Mouse (Mus musculus) stomach, embryonic 14.5 days (tissue): Measurements from ENCODE around the gene Knstrn. TPM values are rescaled to one million over a fixed set of nuclear protein-coding genes. Genes with fewer than 3 reads are reported as not detected.

Source experiments
- ATAC-seq: fragments of 200-750 bp; cut with Nextera tagmentation; 2 replicates; pipeline ENCODE4 v1.8.0; 2017; ENCODE audit warnings: low read depth, moderate TSS enrichment; ENCODE audit not compliant: insufficient number of reproducible peaks, insufficient read depth, low FRiP score
- H3K27ac ChIP-seq: fragments of 300-500 bp; sonication (generic); 2 replicates; pipeline ENCODE4 v1.5.1; 2014; ENCODE audit warnings: mild to moderate bottlenecking, low read length, moderate library complexity, mixed read lengths
- H3K27me3 ChIP-seq: fragments of 300-500 bp; sonication (generic); 2 replicates; pipeline ENCODE4 v1.6.1; 2014; ENCODE audit warnings: low read length, control low read depth, mixed read lengths; ENCODE audit not compliant: control insufficient read depth, insufficient read depth
- H3K36me3 ChIP-seq: fragments of 300-500 bp; sonication (generic); 2 replicates; pipeline ENCODE4 v1.6.1; 2014; ENCODE audit warnings: mild to moderate bottlenecking, control low read depth, low read length, moderate library complexity, mixed read lengths; ENCODE audit not compliant: control insufficient read depth, insufficient read depth
- H3K4me1 ChIP-seq: fragments of 300-500 bp; sonication (generic); 2 replicates; pipeline ENCODE4 v1.6.1; 2014; ENCODE audit warnings: low read length, control low read depth, mixed read lengths; ENCODE audit not compliant: control insufficient read depth, insufficient read depth
- H3K4me2 ChIP-seq: fragments of 300-500 bp; sonication (generic); replicated peaks from 2 replicates; pipeline ENCODE4 v1.6.1; 2014; ENCODE audit warnings: low read depth, low read length, control low read depth
- H3K4me3 ChIP-seq: fragments of 300-500 bp; sonication (generic); 2 replicates; pipeline ENCODE4 v1.5.1; 2014; ENCODE audit warnings: low read depth, low read length, control low read depth
- H3K9ac ChIP-seq: fragments of 300-500 bp; sonication (generic); replicated peaks from 2 replicates; pipeline ENCODE4 v1.6.1; 2014; ENCODE audit warnings: low read depth, mild to moderate bottlenecking, control low read depth, low read length, moderate library complexity, mixed read lengths
- H3K9me3 ChIP-seq: fragments of 300-500 bp; sonication (generic); 2 replicates; pipeline ENCODE4 v1.6.1; 2016; ENCODE audit warnings: low read depth, low read length, control low read depth; ENCODE audit not compliant: control insufficient read depth
- WGBS: fragments of 180-500 bp; shearing (Covaris S2); extraction: QIAGEN DNeasy Blood & Tissue Kit; methylation state at CpG from one replicate; pipeline ENCODE4 v1.1.7; 2014; 5-methylcytosine and 5-hydroxymethylcytosine counted together
- polyA plus RNA-seq: library from polyadenylated mRNA; unstranded; fragments of >200 nt; fragmentation: Nextera tagmentation; extraction: Ambion mirVana; gene quantifications from 2 replicates; pipeline ENCODE4 v1.2.1, GENCODE M21; 2014

Gene Knstrn
- polyA plus RNA-seq, 1 experiment from 2014 or later: 105 TPM

DNA sequence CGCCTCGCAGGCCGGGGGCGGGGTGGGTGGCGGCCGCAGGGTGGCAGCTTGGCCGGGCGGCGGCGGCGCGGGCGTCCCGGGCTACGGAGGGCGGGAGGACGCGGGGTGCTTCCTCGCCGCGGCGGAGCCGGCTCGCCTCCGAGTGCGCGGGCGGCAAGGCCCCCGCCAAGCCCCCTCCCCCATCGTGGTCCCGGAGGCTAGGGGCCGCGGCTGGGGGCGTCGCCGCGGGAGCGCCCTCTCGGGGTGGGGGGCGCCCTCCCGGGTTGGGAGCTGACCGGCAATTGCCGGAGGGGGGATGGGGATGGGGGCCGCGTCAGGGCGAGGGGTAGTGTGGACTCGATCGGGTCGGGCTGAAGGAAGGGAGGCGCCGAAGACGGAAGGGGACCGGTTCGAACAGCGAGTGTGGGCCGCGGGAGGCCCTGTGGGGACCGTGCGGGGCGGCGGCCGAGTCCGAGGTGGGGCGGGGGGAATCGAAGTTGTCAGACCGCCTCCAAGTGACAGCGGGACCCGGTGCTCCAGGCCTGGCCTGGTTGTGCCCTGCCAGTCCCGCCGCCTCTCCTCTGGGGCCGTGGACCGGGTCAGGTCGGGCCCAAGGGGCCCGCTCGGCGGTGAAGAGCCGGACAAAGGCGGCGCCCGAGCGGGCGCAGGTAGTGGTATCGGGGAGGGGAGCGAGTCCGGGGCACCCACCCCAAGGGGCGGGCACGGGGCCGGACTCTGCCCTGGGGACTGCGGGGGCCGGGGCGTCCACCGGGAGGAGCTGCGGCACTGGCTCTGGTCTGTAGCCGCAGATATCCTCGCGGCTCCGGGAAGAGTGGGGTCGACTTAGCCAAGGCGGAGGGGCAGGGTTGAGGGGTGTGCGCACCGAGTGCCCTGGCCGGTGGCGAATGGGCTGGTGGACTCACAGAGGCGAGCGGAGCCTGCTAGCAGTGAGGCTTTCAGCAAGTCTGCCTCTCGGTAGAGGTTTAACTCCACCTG, 88.5 kb downstream of the Knstrn start:
- no peaks in the 10 kb centered on the region for H3K9me3 ChIP-seq
- H3K4me2 ChIP-seq: peak overlapping the region; percentile 98
- H3K4me1 ChIP-seq: peaks cover 20% of the 10 kb centered on the region; the same call in 1 of the 2 replicates
- ATAC-seq: peak; percentile 30; the same call in 1 of the 2 replicates
- H3K27ac ChIP-seq: peak overlapping the region; percentile 63; the same call in 1 of the 2 replicates
- under 1% methylated on average over 78 of the region's 106 CpGs for WGBS
- H3K9ac ChIP-seq: peak overlapping the region; percentile 77
- peak overlapping the region; percentile 91 for H3K4me3 ChIP-seq
- no peaks in the 10 kb centered on the region for H3K36me3 ChIP-seq
- peaks cover 28% of the 10 kb centered on the region; the same call in 1 of the 2 replicates for H3K27me3 ChIP-seq

DNA sequence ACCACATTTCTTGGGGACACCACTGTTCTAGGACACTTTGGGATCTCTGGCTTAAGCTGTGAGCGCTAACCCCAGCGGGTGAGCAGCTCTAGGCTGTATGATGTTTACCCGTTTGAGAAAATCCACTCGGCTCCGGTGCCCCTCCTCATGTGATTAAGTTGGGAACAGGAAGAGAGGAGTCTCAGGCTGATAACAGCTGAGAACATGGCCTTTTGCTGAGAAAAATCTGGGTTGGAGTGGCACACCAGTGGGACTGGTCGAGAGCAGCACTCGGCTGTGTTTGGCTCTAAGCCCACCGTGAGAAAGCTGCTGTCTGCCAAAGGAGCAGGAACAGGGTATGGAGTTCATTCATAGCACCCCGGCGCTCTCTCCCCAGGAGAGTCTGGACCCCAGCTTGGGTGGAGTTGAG, 89.5 kb downstream of the Knstrn start:
- WGBS: 14% methylated on average over 10 of the region's 10 CpGs
- Histone ChIP-seq H3K9me3 (no peaks in the 10 kb centered on the region), H3K27me3 (0 out of 2 replicates have a peak, but pooled peaks cover 18% of the 10 kb centered on the region), H3K27ac (no peak overlapping the region), H3K4me2 (peak overlapping the region; percentile 98), H3K4me1 (peaks cover 15% of the 10 kb centered on the region; the same call in 1 of the 2 replicates), H3K9ac (no peak overlapping the region), H3K4me3 (peak overlapping the region; percentile 91), H3K36me3 (no peaks in the 10 kb centered on the region)
- no peak for ATAC-seq

Other genes starting within 250 kb of the Knstrn start
- gene Bub1b, start 215.8 kb upstream of the Knstrn start, polyA plus RNA-seq: 80.4 and 81.2 TPM in 2 replicates
- 3.0 and 3.3 TPM in 2 replicates for gene Pak6, start 150.7 kb upstream of the Knstrn start, polyA plus RNA-seq
- 0.07 TPM in 1 of 2 replicates, not detected in the other for gene Ankrd63, start 110.0 kb upstream of the Knstrn start, polyA plus RNA-seq
- gene Plcb2, start 85.6 kb upstream of the Knstrn start, polyA plus RNA-seq: 1.3 and 2.0 TPM in 2 replicates
- 33.0 and 33.5 TPM in 2 replicates for gene Inafm2, start 68.2 kb upstream of the Knstrn start, polyA plus RNA-seq
- gene Ccdc9b, start 51.3 kb upstream of the Knstrn start, polyA plus RNA-seq: 0.75 and 1.4 TPM in 2 replicates
- gene Phgr1, start 41.2 kb upstream of the Knstrn start, polyA plus RNA-seq: 22.2 and 24.8 TPM in 2 replicates
- 2.1 and 2.8 TPM in 2 replicates for gene Disp2, start 34.3 kb upstream of the Knstrn start, polyA plus RNA-seq
- 55.9 and 57.9 TPM in 2 replicates for gene Ivd, start 48.0 kb downstream of the Knstrn start, polyA plus RNA-seq
- gene Bahd1, start 86.4 kb downstream of the Knstrn start, polyA plus RNA-seq: 1.8 TPM in 2 replicates
- gene Chst14, start 112.5 kb downstream of the Knstrn start, polyA plus RNA-seq: 37.5 and 38.0 TPM in 2 replicates
- gene Ccdc32, start 215.4 kb downstream of the Knstrn start, polyA plus RNA-seq: 22.4 and 23.5 TPM in 2 replicates
- 3.0 and 4.1 TPM in 2 replicates for gene Rpusd2, start 220.8 kb downstream of the Knstrn start, polyA plus RNA-seq
- 47.6 and 54.4 TPM in 2 replicates for gene Knl1, start 233.1 kb downstream of the Knstrn start, polyA plus RNA-seq